Mouse (Mus musculus): ENCODE results near the gene Zfp979. TPM values are rescaled to one million over a fixed set of nuclear protein-coding genes. Genes with fewer than 3 reads are reported as not detected.
"Not testable (repeated sequence)": the region's sequence is repeated elsewhere in the genome, so short reads cannot be mapped to it uniquely, and the experiment has no call there.

Gene Zfp979
- polyA plus RNA-seq, 1 experiment from 2014 or later: 3.0 TPM

- 49% methylated on average over 2 of the region's 2 CpGs for WGBS
- Histone ChIP-seq H3K9me3 (ENCODE audit: control insufficient read depth, low read depth, low read length) (peaks cover 12% of the 10 kb centered on the region; the same call in 1 of the 2 replicates), H3K27ac (ENCODE audit: low read length) (no peak overlapping the region), H3K27me3 (ENCODE audit: control insufficient read depth, insufficient read depth, low read length) (no peaks in the 10 kb centered on the region), H3K9ac (replicated peaks; ENCODE audit: low read depth, low read length) (no peak overlapping the region), H3K4me1 (ENCODE audit: control insufficient read depth, insufficient read depth, low read length) (no peaks in the 10 kb centered on the region), H3K4me2 (replicated peaks; ENCODE audit: low read depth, low read length) (no peak overlapping the region), H3K36me3 (ENCODE audit: control insufficient read depth, insufficient read depth, low read length) (no peaks in the 10 kb centered on the region), H3K4me3 (ENCODE audit: low read depth, low read length) (no peak overlapping the region)
- ATAC-seq (ENCODE audit: insufficient number of reproducible peaks, insufficient read depth, low FRiP score, low read depth): no peak
Measured at GRCm38 (mm10) chr4:147598831-147599230, 43.5 kb downstream of the Zfp979 start.

- WGBS: 44% methylated on average over 1 of the region's 1 CpGs
- Histone ChIP-seq H3K4me3 (ENCODE audit: low read depth, low read length) (no peak overlapping the region), H3K9ac (replicated peaks; ENCODE audit: low read depth, low read length) (no peak overlapping the region), H3K4me2 (replicated peaks; ENCODE audit: low read depth, low read length) (no peak overlapping the region), H3K9me3 (ENCODE audit: control insufficient read depth, low read depth, low read length) (peaks cover 12% of the 10 kb centered on the region; the same call in 1 of the 2 replicates), H3K36me3 (ENCODE audit: control insufficient read depth, insufficient read depth, low read length) (no peaks in the 10 kb centered on the region), H3K4me1 (ENCODE audit: control insufficient read depth, insufficient read depth, low read length) (no peaks in the 10 kb centered on the region), H3K27me3 (ENCODE audit: control insufficient read depth, insufficient read depth, low read length) (no peaks in the 10 kb centered on the region), H3K27ac (ENCODE audit: low read length) (no peak overlapping the region)
- no peak for ATAC-seq (ENCODE audit: insufficient number of reproducible peaks, insufficient read depth, low FRiP score, low read depth)
Measured at GRCm38 (mm10) chr4:147597685-147598084, 44.6 kb downstream of the Zfp979 start.

GRCm38 (mm10) chr4:147594630-147595029 is 47.7 kb downstream of the Zfp979 start:
- H3K9me3 ChIP-seq (ENCODE audit: control insufficient read depth, low read depth, low read length): peaks cover 12% of the 10 kb centered on the region; the same call in 1 of the 2 replicates
- H3K4me1 ChIP-seq (ENCODE audit: control insufficient read depth, insufficient read depth, low read length); H3K27ac ChIP-seq (ENCODE audit: low read length); H3K4me2 ChIP-seq (replicated peaks; ENCODE audit: low read depth, low read length); H3K9ac ChIP-seq (replicated peaks; ENCODE audit: low read depth, low read length); H3K4me3 ChIP-seq (ENCODE audit: low read depth, low read length); H3K36me3 ChIP-seq (ENCODE audit: control insufficient read depth, insufficient read depth, low read length); H3K27me3 ChIP-seq (ENCODE audit: control insufficient read depth, insufficient read depth, low read length); ATAC-seq (ENCODE audit: insufficient number of reproducible peaks, insufficient read depth, low FRiP score, low read depth): not testable (repeated sequence)
- 79% methylated on average over 3 of the region's 3 CpGs for WGBS

- peaks cover 14% of the 10 kb centered on the region; the same call in 1 of the 2 replicates for H3K9me3 ChIP-seq (ENCODE audit: control insufficient read depth, low read depth, low read length)
- H3K27ac ChIP-seq (ENCODE audit: low read length): no peak overlapping the region
- no peak overlapping the region for H3K9ac ChIP-seq (replicated peaks; ENCODE audit: low read depth, low read length)
- WGBS: 58% methylated on average over 1 of the region's 1 CpGs
- H3K27me3 ChIP-seq (ENCODE audit: control insufficient read depth, insufficient read depth, low read length): no peaks in the 10 kb centered on the region
- ATAC-seq (ENCODE audit: insufficient number of reproducible peaks, insufficient read depth, low FRiP score, low read depth): 0 out of 2 replicates have a peak, but pooled peaks have one; percentile 28
- no peak overlapping the region for H3K4me3 ChIP-seq (ENCODE audit: low read depth, low read length)
- H3K4me1 ChIP-seq (ENCODE audit: control insufficient read depth, insufficient read depth, low read length): no peaks in the 10 kb centered on the region
- no peaks in the 10 kb centered on the region for H3K36me3 ChIP-seq (ENCODE audit: control insufficient read depth, insufficient read depth, low read length)
- no peak overlapping the region for H3K4me2 ChIP-seq (replicated peaks; ENCODE audit: low read depth, low read length)
Measured at GRCm38 (mm10) chr4:147586511-147587473, 55.5 kb downstream of the Zfp979 start.

GRCm38 (mm10) chr4:147579371-147579770 is 62.9 kb downstream of the Zfp979 start:
- not testable (repeated sequence) for H3K9me3 ChIP-seq (ENCODE audit: control insufficient read depth, low read depth, low read length); H3K27ac ChIP-seq (ENCODE audit: low read length); H3K9ac ChIP-seq (replicated peaks; ENCODE audit: low read depth, low read length); H3K4me2 ChIP-seq (replicated peaks; ENCODE audit: low read depth, low read length); H3K27me3 ChIP-seq (ENCODE audit: control insufficient read depth, insufficient read depth, low read length); H3K36me3 ChIP-seq (ENCODE audit: control insufficient read depth, insufficient read depth, low read length); ATAC-seq (ENCODE audit: insufficient number of reproducible peaks, insufficient read depth, low FRiP score, low read depth); H3K4me1 ChIP-seq (ENCODE audit: control insufficient read depth, insufficient read depth, low read length); H3K4me3 ChIP-seq (ENCODE audit: low read depth, low read length)
- whole genome bisulfite sequencing: 87% methylated on average over 4 of the region's 4 CpGs

GRCm38 (mm10) chr4:147571156-147571555 is 71.2 kb downstream of the Zfp979 start:
- not testable (repeated sequence) for H3K27me3 ChIP-seq (ENCODE audit: control insufficient read depth, insufficient read depth, low read length); H3K4me1 ChIP-seq (ENCODE audit: control insufficient read depth, insufficient read depth, low read length); H3K9me3 ChIP-seq (ENCODE audit: control insufficient read depth, low read depth, low read length); H3K9ac ChIP-seq (replicated peaks; ENCODE audit: low read depth, low read length); ATAC-seq (ENCODE audit: insufficient number of reproducible peaks, insufficient read depth, low FRiP score, low read depth); H3K4me3 ChIP-seq (ENCODE audit: low read depth, low read length); H3K36me3 ChIP-seq (ENCODE audit: control insufficient read depth, insufficient read depth, low read length); H3K4me2 ChIP-seq (replicated peaks; ENCODE audit: low read depth, low read length); H3K27ac ChIP-seq (ENCODE audit: low read length)
- WGBS: 77% methylated on average over 8 of the region's 8 CpGs

- H3K9ac ChIP-seq (replicated peaks; ENCODE audit: low read depth, low read length): no peak overlapping the region
- H3K27ac ChIP-seq (ENCODE audit: low read length): no peak overlapping the region
- ATAC-seq (ENCODE audit: insufficient number of reproducible peaks, insufficient read depth, low FRiP score, low read depth): no peak
- no peak overlapping the region for H3K4me2 ChIP-seq (replicated peaks; ENCODE audit: low read depth, low read length)
- H3K36me3 ChIP-seq (ENCODE audit: control insufficient read depth, insufficient read depth, low read length): no peaks in the 10 kb centered on the region
- peaks cover 9% of the 10 kb centered on the region for H3K9me3 ChIP-seq (ENCODE audit: control insufficient read depth, low read depth, low read length)
- no peak overlapping the region for H3K4me3 ChIP-seq (ENCODE audit: low read depth, low read length)
- H3K27me3 ChIP-seq (ENCODE audit: control insufficient read depth, insufficient read depth, low read length): no peaks in the 10 kb centered on the region
- WGBS: 69% methylated on average over 6 of the region's 6 CpGs
- H3K4me1 ChIP-seq (ENCODE audit: control insufficient read depth, insufficient read depth, low read length): no peaks in the 10 kb centered on the region
Measured at GRCm38 (mm10) chr4:147565426-147566220, 76.7 kb downstream of the Zfp979 start.

All from stomach, embryonic 14.5 days (tissue).